Mouse (Mus musculus): ENCODE results near the gene Plscr4. TPM values are rescaled to one million over a fixed set of nuclear protein-coding genes. Genes with fewer than 3 reads are reported as not detected.

Gene Plscr4
- polyA plus RNA-seq, 1 experiment from 2014 or later = 2.0 TPM

GRCm38 (mm10) chr9:92530055-92530454, 72.9 kb downstream of the Plscr4 start:
- H3K27ac ChIP-seq (ENCODE audit: low read depth, low read length) = no peak overlapping the region
- no peak for DNase-seq (ENCODE audit: low spot score)
- no peak overlapping the region for H3K9ac ChIP-seq (ENCODE audit: low read length)
- WGBS = 82% methylated on average over 3 of the region's 3 CpGs
- H3K9me3 ChIP-seq (ENCODE audit: control insufficient read depth, low read length) = no peaks in the 10 kb centered on the region
- no peak overlapping the region for H3K4me3 ChIP-seq (ENCODE audit: low read depth, low read length)
- H3K36me3 ChIP-seq (ENCODE audit: control insufficient read depth, insufficient read depth, low read length) = no peaks in the 10 kb centered on the region
- H3K27me3 ChIP-seq (ENCODE audit: control insufficient read depth, insufficient read depth, low read length) = no peaks in the 10 kb centered on the region
- no peak overlapping the region for H3K4me2 ChIP-seq (ENCODE audit: low read depth, low read length, severe bottlenecking)
- ATAC-seq (replicated peaks; ENCODE audit: low FRiP score) = no peak
- H3K4me1 ChIP-seq (replicated peaks; ENCODE audit: control insufficient read depth, insufficient read depth, low read length) = no peaks in the 10 kb centered on the region

- no peak overlapping the region for H3K27ac ChIP-seq (ENCODE audit: low read depth, low read length)
- H3K4me2 ChIP-seq (ENCODE audit: low read depth, low read length, severe bottlenecking) = no peak overlapping the region
- no peaks in the 10 kb centered on the region for H3K4me1 ChIP-seq (replicated peaks; ENCODE audit: control insufficient read depth, insufficient read depth, low read length)
- H3K9ac ChIP-seq (ENCODE audit: low read length) = no peak overlapping the region
- DNase-seq (ENCODE audit: low spot score) (no peak), ATAC-seq (replicated peaks; ENCODE audit: low FRiP score) (no peak)
- H3K4me3 ChIP-seq (ENCODE audit: low read depth, low read length) = no peak overlapping the region
- 79% methylated on average over 6 of the region's 6 CpGs for WGBS
- H3K9me3 ChIP-seq (ENCODE audit: control insufficient read depth, low read length) = no peaks in the 10 kb centered on the region
- no peaks in the 10 kb centered on the region for H3K27me3 ChIP-seq (ENCODE audit: control insufficient read depth, insufficient read depth, low read length)
- no peaks in the 10 kb centered on the region for H3K36me3 ChIP-seq (ENCODE audit: control insufficient read depth, insufficient read depth, low read length)
These were observed 80.6 kb downstream of the Plscr4 start for GRCm38 (mm10) chr9:92537735-92538134.

GRCm38 (mm10) chr9:92538216-92538615, 81.0 kb downstream of the Plscr4 start:
- 74% methylated on average over 6 of the region's 6 CpGs for WGBS
- DNase-seq (ENCODE audit: low spot score) = no peak
- Histone ChIP-seq H3K4me2 (ENCODE audit: low read depth, low read length, severe bottlenecking) (no peak overlapping the region), H3K27me3 (ENCODE audit: control insufficient read depth, insufficient read depth, low read length) (no peaks in the 10 kb centered on the region), H3K9me3 (ENCODE audit: control insufficient read depth, low read length) (no peaks in the 10 kb centered on the region), H3K9ac (ENCODE audit: low read length) (no peak overlapping the region), H3K36me3 (ENCODE audit: control insufficient read depth, insufficient read depth, low read length) (no peaks in the 10 kb centered on the region), H3K4me1 (replicated peaks; ENCODE audit: control insufficient read depth, insufficient read depth, low read length) (0 out of 2 replicates have a peak, but pooled peaks cover 2% of the 10 kb centered on the region), H3K4me3 (ENCODE audit: low read depth, low read length) (no peak overlapping the region), H3K27ac (ENCODE audit: low read depth, low read length) (no peak overlapping the region)
- ATAC-seq (replicated peaks; ENCODE audit: low FRiP score) = no peak

Other genes starting within 250 kb of the Plscr4 start
- 31.5 and 32.4 TPM in 2 replicates for gene Plscr1, start 207.6 kb upstream of the Plscr4 start, polyA plus RNA-seq (2014; fragmentation: Nextera tagmentation; extraction: Ambion mirVana)
- gene Plscr2, start 181.8 kb upstream of the Plscr4 start, polyA plus RNA-seq (2014; fragmentation: Nextera tagmentation; extraction: Ambion mirVana) = 0.69 and 1.3 TPM in 2 replicates
- not detected in 2 replicates for gene 1700057G04Rik, start 148.0 kb upstream of the Plscr4 start, polyA plus RNA-seq (2014; fragmentation: Nextera tagmentation; extraction: Ambion mirVana)
- gene Plod2, start 84.8 kb downstream of the Plscr4 start, polyA plus RNA-seq (2014; fragmentation: Nextera tagmentation; extraction: Ambion mirVana) = 26.2 and 30.5 TPM in 2 replicates

All from forebrain, embryonic 11.5 days (tissue).